Mouse (Mus musculus): ENCODE measurements at regions not wholly inside any gene's neighbourhood (a gene's known extent, or its start where the extent isn't known, plus 50 kb on each side); places are given as distances from the start of the nearest gene placed in this dataset.

GRCm38 (mm10) chr17:91425120-91425519 lies 332.2 kb upstream of the Nrxn1 start:
- TF ChIP-seq CTCF (IDR thresholded peaks at IDR 0.05; ENCODE audit: control insufficient read depth, insufficient read depth, insufficient read length) (no peak), USF1 (IDR thresholded peaks at IDR 0.05; ENCODE audit: low read depth) (no peak), MAX (IDR thresholded peaks at IDR 0.05) (no peak), CEBPB (IDR thresholded peaks at IDR 0.05; ENCODE audit: low read depth) (no peak)
